Mouse (Mus musculus) liver, embryonic 11.5 days (tissue): Measurements from ENCODE around the gene Brd3. TPM values are rescaled to one million over a fixed set of nuclear protein-coding genes. Genes with fewer than 3 reads are reported as not detected.

Experiments used
- ATAC-seq: fragments of 200-750 bp; cut with Nextera tagmentation; replicated peaks from 2 replicates; pipeline ENCODE4 v1.8.0; 2017; ENCODE audit warnings: moderate number of reproducible peaks, mild to moderate bottlenecking, moderate TSS enrichment, moderate library complexity; ENCODE audit not compliant: low FRiP score
- DNase-seq: peaks from one replicate; pipeline ENCODE4 v3.0.0-alpha.2; 2017; ENCODE audit warnings: low spot score
- H3K27ac ChIP-seq: fragments of 300-500 bp; sonication (generic); 2 replicates; pipeline ENCODE4 v1.5.1; 2014; ENCODE audit warnings: mild to moderate bottlenecking, low read depth, low read length, control low read depth
- H3K27me3 ChIP-seq: fragments of 300-500 bp; sonication (generic); replicated peaks from 2 replicates; pipeline ENCODE4 v1.6.1; 2014; ENCODE audit warnings: low read length, mixed read lengths; ENCODE audit not compliant: control insufficient read depth, insufficient read depth
- H3K36me3 ChIP-seq: fragments of 300-500 bp; sonication (generic); 2 replicates; pipeline ENCODE4 v1.6.1; 2014; ENCODE audit warnings: mild to moderate bottlenecking, low read length, moderate library complexity, mixed read lengths; ENCODE audit not compliant: control insufficient read depth, insufficient read depth
- H3K4me1 ChIP-seq: fragments of 300-500 bp; sonication (generic); replicated peaks from 2 replicates; pipeline ENCODE4 v1.6.1; 2014; ENCODE audit warnings: low read length, mixed read lengths; ENCODE audit not compliant: control insufficient read depth, insufficient read depth
- H3K4me2 ChIP-seq: fragments of 300-500 bp; sonication (generic); 2 replicates; pipeline ENCODE4 v1.6.1; 2014; ENCODE audit warnings: mild to moderate bottlenecking, control low read depth, moderate library complexity
- H3K4me3 ChIP-seq: fragments of 300-500 bp; sonication (generic); 2 replicates; pipeline ENCODE4 v1.5.1; 2014; ENCODE audit warnings: low read depth, low read length, control low read depth
- H3K9ac ChIP-seq: fragments of 300-500 bp; sonication (generic); 2 replicates; pipeline ENCODE4 v1.6.1; 2014; ENCODE audit warnings: low read depth, low read length, control low read depth
- H3K9me3 ChIP-seq: fragments of 300-500 bp; sonication (generic); 2 replicates; pipeline ENCODE4 v1.6.1; 2016; ENCODE audit warnings: low read length, inconsistent platforms, mixed read lengths; ENCODE audit not compliant: control insufficient read depth
- WGBS: fragments of 180-500 bp; shearing (Covaris S2); extraction: QIAGEN DNeasy Blood & Tissue Kit; methylation state at CpG from one replicate; pipeline ENCODE4 v1.1.7; 2014; 5-methylcytosine and 5-hydroxymethylcytosine counted together
- polyA plus RNA-seq: library from polyadenylated mRNA; unstranded; fragments of >200 nt; fragmentation: Nextera tagmentation; extraction: Ambion mirVana; gene quantifications from 2 replicates; pipeline ENCODE4 v1.2.1, GENCODE M21; 2014

The Brd3 gene
- polyA plus RNA-seq, 1 experiment from 2014 or later: 113 TPM

DNA sequence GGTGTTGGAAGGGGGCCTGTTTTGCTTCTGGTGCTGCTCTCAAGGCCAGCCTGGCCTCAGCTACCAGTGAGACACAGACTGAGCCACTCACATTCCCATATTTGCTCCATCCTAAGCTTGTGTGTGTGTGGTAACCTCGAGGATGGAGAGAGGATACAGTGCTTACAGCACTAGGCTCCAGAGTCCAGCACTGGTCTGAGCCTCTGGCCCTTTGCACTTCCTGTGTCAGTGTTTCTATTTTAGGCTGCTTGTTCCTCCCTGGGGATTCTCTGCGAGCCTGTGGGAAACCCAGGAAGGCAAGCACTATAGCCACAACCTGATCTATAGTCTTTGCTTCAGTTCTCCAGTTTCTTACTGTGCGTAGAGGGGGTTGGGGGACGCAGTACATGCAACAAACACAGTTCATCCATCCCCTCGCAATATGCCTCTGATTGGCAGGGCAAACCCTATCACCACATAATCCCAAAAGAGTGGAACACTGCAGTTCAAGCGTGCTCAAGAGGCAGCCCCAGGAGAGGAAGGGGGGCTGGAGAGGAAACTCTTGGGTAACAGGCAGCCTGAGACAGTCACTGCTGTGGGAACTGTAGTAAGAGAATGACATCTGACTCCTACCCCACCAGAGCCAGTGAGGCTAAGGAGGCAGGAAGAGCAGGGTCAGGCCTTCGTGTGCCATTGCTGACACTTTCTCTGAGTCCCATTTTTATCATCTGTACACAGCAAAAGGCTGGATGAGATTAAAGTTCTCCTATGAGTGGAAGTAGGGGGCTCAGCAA, 3.2 kb downstream of the Brd3 start:
- H3K36me3 ChIP-seq: no peaks in the 10 kb centered on the region
- ATAC-seq (peak; percentile 45; the same call in 1 of the 2 replicates), DNase-seq (no peak)
- no peaks in the 10 kb centered on the region for H3K27me3 ChIP-seq
- 46% methylated on average over 7 of the region's 7 CpGs for WGBS
- H3K9ac ChIP-seq: peak overlapping the region; percentile 12; the same call in 1 of the 2 replicates
- peaks cover 47% of the 10 kb centered on the region for H3K4me1 ChIP-seq
- H3K27ac ChIP-seq: peak overlapping the region; percentile 67
- H3K9me3 ChIP-seq: no peaks in the 10 kb centered on the region
- peak overlapping the region; percentile 7; the same call in 1 of the 2 replicates for H3K4me2 ChIP-seq
- no peak overlapping the region for H3K4me3 ChIP-seq

DNA sequence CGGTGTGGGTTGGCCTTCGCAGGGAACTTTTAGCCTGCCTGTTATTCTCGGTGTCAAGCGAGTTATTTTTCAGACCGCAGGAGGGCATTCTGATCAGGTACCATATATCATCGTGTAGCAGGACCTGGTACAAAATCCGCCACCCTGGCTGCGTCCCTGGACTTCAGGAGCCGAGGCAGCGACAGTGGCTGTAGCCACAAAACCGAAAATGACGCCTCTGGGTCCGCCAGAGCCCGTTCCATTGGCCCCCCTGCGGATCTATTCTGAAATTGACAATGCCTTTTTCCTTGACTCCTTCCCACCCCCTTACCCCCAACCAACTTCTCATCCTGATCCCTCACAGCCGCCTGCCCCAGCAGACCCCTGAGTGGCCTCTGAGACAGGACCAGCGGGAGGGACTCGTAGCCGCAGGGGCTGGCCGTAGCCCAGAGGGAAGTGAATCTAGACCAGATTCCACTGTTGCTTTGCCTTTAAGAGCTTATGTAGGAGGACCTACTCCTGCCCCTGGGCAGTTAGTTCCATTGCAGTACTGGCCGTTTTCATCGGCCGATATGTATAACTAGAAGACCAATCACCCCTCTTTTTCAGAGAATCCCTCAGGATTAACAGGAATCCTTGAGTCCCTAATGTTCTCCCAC, 11.0 kb downstream of the Brd3 start:
- Histone ChIP-seq H3K4me3 (no peak overlapping the region), H3K27ac (no peak overlapping the region), H3K9ac (no peak overlapping the region), H3K36me3 (no peaks in the 10 kb centered on the region), H3K27me3 (no peaks in the 10 kb centered on the region), H3K4me1 (no peaks in the 10 kb centered on the region), H3K4me2 (peak overlapping the region; percentile 44), H3K9me3 (peaks cover 15% of the 10 kb centered on the region)
- DNase-seq (no peak), ATAC-seq (no peak)
- 70% methylated on average over 23 of the region's 23 CpGs for WGBS

DNA sequence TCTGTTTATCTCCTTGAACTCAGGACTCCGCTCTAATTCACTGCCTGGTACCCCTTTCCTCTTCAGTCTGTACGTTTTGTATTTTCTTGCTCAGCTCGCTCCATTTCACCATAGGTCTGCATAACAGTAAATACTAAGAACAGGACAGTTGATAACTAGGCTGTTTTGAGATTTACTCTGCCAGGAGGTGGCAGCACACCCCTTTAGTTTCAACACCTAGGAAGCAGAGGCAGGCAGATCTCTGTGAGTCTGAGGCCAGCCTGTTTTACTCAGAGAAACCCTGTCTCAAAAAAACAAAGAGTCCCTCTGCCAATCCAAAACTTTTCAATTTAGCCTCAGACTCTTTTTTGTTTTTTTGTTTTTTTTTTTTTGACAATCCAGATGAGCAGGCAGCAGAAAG, 13.5 kb downstream of the Brd3 start:
- Histone ChIP-seq H3K9me3 (peaks cover 15% of the 10 kb centered on the region), H3K36me3 (no peaks in the 10 kb centered on the region), H3K27ac (no peak overlapping the region), H3K27me3 (no peaks in the 10 kb centered on the region), H3K4me2 (no peak overlapping the region), H3K9ac (no peak overlapping the region), H3K4me1 (no peaks in the 10 kb centered on the region; the same call in 1 of the 2 replicates), H3K4me3 (no peak overlapping the region)
- ATAC-seq: no peak
- DNase-seq: no peak
- 91% methylated on average over 3 of the region's 3 CpGs for WGBS

DNA sequence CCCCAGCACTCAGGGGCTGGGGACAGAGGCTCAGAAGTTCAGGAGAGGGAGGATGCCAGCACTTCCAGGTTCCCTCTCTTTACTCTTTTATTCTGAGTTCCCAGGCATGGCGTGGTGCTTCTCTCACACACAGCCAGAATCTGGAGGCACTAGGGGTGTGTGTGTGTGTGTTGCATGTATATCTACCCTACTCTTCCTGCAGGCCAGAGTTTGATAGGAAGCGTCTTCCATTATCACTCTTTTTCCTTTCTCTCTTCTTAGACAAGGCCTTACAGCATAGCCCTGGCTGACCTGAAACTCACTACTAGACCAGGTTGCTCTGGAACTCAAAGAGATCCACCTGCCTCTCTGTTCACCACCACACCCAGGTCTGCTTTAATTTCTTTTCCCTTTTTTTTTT, 16.5 kb downstream of the Brd3 start:
- Histone ChIP-seq H3K4me1 (peaks cover 10% of the 10 kb centered on the region; the same call in 1 of the 2 replicates), H3K9me3 (peaks cover 5% of the 10 kb centered on the region), H3K27ac (0 out of 2 replicates have a peak overlapping the region, but pooled peaks have one; percentile 30), H3K36me3 (no peaks in the 10 kb centered on the region), H3K4me2 (no peak overlapping the region), H3K9ac (no peak overlapping the region), H3K4me3 (no peak overlapping the region), H3K27me3 (no peaks in the 10 kb centered on the region)
- 0 out of 2 replicates have a peak, but pooled peaks have one; percentile 39 for ATAC-seq
- DNase-seq: no peak
- WGBS: 37% methylated on average over 2 of the region's 2 CpGs

DNA sequence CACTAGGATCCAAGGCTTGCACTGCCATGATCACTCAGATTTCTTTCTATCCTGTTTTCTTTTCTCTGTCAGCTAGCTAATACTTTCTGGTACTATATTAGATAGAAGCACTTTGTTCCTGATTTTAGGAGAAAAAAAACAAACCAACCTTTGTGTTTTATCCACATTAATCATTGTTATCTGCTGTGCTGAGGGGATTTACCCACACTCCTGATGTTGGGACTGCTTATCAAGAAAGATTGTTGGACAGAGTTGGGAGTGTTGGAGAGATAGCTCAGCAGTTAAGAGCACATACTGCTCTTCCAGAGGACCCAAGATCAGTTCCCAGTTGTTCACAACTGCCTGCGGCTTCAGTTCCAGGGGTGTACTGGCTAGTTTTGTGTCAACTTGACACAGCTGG, 19.1 kb downstream of the Brd3 start:
- Histone ChIP-seq H3K4me1 (peaks cover 10% of the 10 kb centered on the region; the same call in 1 of the 2 replicates), H3K27ac (no peak overlapping the region), H3K4me3 (no peak overlapping the region), H3K9ac (no peak overlapping the region), H3K27me3 (no peaks in the 10 kb centered on the region), H3K4me2 (no peak overlapping the region), H3K36me3 (no peaks in the 10 kb centered on the region), H3K9me3 (no peaks in the 10 kb centered on the region)
- ATAC-seq: no peak
- no peak for DNase-seq
- whole genome bisulfite sequencing: 74% methylated on average over 1 of the region's 1 CpGs

DNA sequence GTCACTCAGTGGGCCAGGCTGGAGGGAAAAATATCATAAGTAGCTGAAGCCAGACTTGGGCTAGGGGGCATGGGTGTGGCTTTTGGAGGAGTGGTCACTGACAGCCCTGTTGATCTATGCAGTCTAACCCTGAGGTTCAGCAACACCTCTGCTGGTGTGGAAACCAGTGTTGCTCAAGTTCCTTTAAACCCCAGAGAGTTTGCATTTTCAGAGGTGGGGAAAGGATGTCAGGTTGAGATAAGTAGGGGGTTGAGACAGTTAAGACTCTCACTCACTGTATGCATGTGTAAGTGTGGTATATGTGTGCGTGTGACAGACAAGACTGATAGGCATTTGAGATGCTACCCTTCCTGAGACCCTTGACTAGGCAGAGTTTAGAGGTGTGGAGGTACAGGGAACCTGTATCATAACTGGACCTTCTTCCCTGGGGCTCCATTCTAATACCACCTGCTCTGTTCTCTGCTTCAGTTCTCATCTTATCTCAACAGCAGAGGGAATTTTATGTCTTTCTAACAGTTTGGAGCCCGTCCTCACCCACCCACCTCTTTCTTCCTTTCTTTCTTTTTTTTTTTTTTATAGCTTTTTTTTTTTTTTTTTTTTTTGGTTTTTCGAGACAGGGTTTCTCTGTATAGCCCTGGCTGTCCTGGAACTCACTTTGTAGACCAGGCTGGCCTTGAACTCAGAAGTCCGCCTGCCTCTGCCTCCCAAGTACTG, 20.0 kb downstream of the Brd3 start:
- DNase-seq (no peak), ATAC-seq (peak; percentile 84)
- Histone ChIP-seq H3K36me3 (no peaks in the 10 kb centered on the region), H3K4me1 (peaks cover 10% of the 10 kb centered on the region; the same call in 1 of the 2 replicates), H3K27ac (peak overlapping the region; percentile 38), H3K4me2 (no peak overlapping the region), H3K27me3 (no peaks in the 10 kb centered on the region), H3K4me3 (no peak overlapping the region), H3K9me3 (no peaks in the 10 kb centered on the region), H3K9ac (no peak overlapping the region)
- 46% methylated on average over 3 of the region's 4 CpGs for WGBS

DNA sequence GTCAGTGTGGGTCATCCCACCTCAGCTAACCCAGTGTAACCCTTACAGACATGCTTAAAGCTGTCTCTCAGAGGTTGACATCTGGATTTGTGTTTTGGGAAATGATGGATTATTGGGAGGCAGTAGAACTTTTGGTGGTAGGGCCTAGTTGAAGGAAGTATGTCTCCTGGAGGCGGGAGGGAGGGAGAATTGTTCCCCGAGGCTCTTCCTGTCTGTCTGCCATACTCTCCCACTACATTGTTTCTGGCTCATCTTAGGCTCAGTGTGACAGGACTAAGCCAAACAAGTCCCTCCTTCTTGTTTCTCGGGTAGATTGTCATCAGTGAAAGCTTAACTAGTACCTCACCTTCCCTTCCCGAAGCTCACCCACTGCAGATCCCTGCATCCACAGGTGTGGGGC, 20.7 kb downstream of the Brd3 start:
- Histone ChIP-seq H3K27ac (peak overlapping the region; percentile 38), H3K4me2 (no peak overlapping the region)

DNA sequence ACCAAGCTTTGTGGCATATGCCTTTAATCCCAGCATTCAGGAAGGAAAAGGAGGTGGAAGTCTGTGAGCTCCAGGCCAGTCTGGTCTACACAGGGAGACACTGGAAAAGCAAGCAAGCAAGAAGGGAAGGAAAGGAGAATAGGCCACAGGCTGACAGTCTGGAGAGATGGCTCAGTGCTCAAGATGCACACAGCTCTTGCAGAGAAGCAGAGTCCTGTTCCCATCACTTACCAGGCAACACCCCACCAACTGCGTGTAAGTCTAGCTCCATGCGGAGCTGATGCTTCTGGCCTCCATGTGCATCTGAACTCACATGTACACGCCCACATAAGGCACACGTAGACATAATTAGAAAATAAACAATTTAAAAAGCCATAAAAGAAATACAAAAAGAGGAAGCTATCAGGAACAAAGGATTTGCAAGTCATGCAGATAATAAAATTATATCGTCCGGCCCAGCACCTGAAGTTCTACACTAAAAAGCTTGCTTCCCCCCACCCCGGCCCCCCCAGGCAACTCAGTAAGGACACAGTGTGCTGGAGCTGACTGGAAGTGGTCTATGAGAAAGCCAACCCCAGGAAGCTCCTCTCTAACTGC, 25.1 kb downstream of the Brd3 start:
- Histone ChIP-seq H3K27me3 (no peaks in the 10 kb centered on the region), H3K9ac (no peak overlapping the region), H3K27ac (no peak overlapping the region), H3K4me3 (no peak overlapping the region), H3K4me1 (peaks cover 6% of the 10 kb centered on the region; the same call in 1 of the 2 replicates), H3K9me3 (no peaks in the 10 kb centered on the region), H3K36me3 (no peaks in the 10 kb centered on the region), H3K4me2 (no peak overlapping the region)
- WGBS: 75% methylated on average over 7 of the region's 7 CpGs
- ATAC-seq (no peak), DNase-seq (no peak)

More for the DNA sequence above, 20.7 kb downstream of the Brd3 start:
- WGBS: 54% methylated on average over 4 of the region's 4 CpGs
- H3K4me1 ChIP-seq: peaks cover 10% of the 10 kb centered on the region; the same call in 1 of the 2 replicates
- H3K9me3 ChIP-seq: no peaks in the 10 kb centered on the region
- no peaks in the 10 kb centered on the region for H3K27me3 ChIP-seq
- no peaks in the 10 kb centered on the region for H3K36me3 ChIP-seq
- ATAC-seq (no peak), DNase-seq (no peak)
- H3K4me3 ChIP-seq: no peak overlapping the region
- H3K9ac ChIP-seq: no peak overlapping the region
